Mouse (Mus musculus): ENCODE results near the gene Gm49387. TPM values are rescaled to one million over a fixed set of nuclear protein-coding genes. Genes with fewer than 3 reads are reported as not detected.

Gene Gm49387
- total RNA-seq (2021), result not detected
- long read RNA-seq, experiment 1, result 0 reads
- long read RNA-seq, experiment 2, partial matches to known transcripts, result 0 of 1 reads
- long read RNA-seq, experiment 2, other reads (novel, unspliced or antisense), result 1 of 1 reads

DNA sequence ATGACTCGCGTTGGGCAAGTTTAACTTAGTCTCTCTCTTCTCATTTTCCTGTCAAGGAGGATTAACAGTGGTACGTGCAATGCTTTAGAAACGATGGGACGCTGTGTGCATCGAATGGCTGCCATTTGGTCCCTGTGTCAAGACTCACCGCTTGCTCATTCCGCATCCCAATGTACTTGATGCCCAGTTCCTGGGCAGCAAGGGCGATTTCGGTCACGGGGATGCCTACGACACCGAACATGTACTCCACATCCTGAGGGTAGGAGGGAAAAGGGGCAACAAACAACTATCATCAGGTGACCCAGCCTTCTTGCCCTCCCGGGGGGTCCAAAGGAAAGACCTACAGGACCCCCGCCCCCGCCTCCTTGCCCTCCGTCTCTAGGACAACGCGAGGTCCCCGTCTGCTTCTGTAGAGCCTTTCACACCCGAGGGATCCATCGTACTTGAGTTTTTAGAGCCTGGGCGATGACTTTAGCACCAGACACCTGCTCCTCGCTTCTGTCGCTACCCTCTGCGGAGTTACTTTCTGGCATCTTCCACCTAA, at the start of gene Gm49387:
Gm49387 (minus strand) TSS at position 533 of the 544 bp plus-strand sequence.
- DNase-seq (ENCODE audit: low spot score in 2 of 2), result peak in 1 of 2 experiments; percentile 45

DNA sequence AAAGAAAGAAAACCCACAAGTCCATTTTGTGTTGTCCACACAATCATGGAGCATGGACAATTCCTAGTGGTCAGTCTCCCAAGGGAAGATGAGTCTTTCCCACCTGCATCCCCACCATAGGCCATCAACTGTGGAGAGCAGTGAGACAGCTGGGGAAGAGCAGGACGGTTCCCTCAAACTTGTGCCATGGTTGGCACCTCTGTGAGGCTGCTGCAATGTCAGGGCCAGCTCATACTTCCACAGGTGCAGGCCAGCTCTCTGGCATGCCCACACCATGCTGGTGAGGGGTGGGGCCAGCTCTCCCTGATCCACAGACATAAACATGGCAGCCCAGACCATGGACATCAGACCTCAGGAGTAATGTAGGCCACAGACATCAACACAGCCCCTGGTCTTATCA, 45.6 kb upstream of the Gm49387 start:
- no peak for DNase-seq (ENCODE audit: low spot score in 2 of 2)

DNA sequence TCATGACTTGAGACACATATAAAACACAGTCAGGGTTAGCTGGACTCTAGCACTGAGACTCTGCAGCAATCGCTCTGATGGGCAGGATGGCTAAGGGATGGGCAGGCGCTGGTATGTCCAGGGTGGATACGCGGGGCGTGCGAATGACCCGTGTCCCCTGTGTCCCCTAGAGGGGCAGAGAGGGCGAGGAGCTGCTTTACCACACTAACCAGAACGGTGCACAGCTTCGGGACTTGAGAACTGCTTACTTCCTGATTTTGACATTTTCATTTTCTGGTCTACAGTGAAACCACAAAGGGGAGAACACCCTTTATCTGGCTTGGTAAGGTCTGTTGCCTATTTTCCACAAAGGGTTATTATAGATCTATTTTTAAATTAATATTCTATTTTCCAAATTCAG, 45.0 kb upstream of the Gm49387 start:
- DNase-seq (ENCODE audit: low spot score in 2 of 2), result no peak

DNA sequence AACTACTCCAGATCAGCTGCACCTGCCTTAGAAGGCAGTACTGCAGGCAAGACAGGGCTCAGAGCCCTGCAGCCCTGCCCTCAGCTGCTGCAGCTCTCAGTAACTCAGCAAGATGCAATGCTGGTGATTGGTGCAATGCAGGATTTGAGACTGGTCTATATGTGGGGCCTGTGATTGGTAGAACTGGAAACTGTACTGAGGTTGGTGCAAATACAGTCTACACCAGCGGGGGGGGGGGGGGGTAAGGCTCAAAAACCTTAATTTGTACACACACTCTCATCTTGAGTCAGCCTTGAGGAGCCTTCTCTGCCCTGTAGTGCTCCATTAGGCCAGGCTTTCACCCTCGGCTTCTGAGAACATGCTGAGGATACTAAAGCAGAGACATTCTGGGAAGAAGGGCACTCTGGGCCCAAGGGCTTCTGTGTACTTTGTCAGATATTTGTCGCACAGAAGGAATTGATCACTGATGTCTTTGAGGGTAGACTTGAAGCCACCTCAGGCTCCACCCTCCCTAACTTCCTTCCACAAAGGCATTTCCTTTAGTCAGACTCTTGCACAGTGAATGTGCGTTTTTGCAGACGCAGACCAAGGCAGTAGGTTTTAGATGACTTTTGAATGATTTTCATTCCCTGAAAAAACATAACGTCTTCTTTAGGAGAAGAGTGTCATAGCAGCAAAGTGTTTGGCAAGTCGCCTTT, 43.8 kb upstream of the Gm49387 start:
- DNase-seq (ENCODE audit: low spot score in 2 of 2), result no peak

DNA sequence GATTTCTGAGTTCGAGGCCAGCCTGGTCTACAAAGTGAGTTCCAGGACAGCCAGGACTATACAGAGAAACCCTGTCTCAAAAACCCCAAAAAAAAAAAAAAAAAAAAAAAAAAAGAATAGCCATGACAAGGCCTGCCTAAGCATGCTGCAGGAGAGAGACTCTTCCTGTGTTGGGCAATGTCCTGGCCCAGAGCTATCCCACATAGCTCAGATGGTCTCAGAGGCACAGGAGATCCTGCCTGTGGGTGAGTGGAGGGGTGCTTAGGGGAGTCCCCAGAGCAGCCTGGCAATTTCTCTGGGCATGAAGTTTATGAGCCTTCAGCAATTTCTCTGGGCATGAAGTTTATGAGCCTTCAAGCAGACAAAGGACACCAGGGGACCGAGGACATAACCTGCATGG, 42.9 kb upstream of the Gm49387 start:
- DNase-seq (ENCODE audit: low spot score in 2 of 2), result no peak

DNA sequence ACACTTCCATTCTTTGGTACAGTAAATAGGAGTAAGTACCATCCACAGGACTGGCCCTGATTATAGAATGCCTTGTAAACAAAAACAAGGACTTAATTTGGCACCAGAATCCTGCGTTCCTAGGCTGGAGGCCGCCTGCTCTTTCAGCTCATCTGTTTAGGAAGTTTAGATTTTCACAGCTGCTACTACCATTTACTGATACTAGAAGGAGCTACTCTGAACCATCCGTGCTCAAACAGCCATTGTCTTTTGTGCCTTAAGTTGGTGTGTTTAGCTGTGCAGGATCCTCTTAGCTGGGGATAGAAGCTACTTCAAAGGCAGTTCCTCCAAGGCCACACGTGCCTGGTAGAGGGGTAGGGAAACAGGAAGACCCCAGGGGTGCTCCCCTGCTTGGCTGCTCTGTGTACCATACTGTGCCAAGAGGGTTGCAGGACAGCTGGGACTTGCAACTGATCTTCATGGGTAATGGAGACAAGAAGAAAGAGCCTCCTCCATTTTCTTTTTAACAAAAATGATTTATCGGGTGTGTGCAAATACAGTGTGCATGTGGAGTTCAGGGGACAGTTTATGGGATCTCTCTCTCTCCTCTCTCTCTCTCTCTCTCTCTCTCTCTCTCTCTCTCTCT, 41.4 kb upstream of the Gm49387 start:
- DNase-seq (ENCODE audit: low spot score in 2 of 2), result no peak

DNA sequence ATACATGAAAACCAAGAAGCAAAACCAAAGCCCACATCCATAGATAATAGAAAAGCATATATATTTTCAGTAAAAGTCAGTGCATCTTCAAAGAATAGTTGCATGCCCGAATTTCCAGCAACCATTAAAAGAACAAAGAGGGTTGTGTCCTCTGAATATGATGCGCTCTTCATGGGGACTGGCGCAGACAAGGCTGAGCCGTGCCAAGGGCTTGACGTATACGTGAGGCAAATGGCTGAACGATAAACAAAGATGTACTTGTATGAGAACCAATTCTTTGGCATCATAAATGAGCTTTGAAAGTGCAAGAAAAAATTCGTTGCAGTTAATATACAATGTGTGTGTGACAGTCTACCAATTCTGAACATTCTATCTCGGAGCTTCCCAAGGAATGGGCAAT, 40.6 kb upstream of the Gm49387 start:
- DNase-seq (ENCODE audit: low spot score in 2 of 2), result no peak

DNA sequence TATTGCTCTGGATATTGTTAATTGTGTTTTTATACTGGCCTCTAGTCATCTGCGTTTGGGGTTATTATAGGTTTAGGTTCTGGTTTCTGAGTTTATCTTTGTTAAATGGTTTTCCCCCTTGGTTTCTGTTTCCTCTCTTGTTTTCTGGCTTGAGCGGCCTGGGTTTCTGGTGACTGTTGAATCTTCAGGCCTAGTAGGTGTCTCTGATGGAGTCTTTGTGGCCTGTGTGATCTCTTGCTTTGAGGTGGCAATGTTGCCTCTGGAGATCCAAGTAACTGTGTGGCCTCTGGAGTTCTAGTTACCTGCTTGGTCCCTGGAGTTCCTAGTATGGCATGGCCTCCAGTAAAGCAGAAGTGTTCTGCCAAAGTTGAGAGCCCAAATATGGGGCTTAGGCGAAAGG, 40.0 kb upstream of the Gm49387 start:
- no peak for DNase-seq (ENCODE audit: low spot score in 2 of 2)

DNA sequence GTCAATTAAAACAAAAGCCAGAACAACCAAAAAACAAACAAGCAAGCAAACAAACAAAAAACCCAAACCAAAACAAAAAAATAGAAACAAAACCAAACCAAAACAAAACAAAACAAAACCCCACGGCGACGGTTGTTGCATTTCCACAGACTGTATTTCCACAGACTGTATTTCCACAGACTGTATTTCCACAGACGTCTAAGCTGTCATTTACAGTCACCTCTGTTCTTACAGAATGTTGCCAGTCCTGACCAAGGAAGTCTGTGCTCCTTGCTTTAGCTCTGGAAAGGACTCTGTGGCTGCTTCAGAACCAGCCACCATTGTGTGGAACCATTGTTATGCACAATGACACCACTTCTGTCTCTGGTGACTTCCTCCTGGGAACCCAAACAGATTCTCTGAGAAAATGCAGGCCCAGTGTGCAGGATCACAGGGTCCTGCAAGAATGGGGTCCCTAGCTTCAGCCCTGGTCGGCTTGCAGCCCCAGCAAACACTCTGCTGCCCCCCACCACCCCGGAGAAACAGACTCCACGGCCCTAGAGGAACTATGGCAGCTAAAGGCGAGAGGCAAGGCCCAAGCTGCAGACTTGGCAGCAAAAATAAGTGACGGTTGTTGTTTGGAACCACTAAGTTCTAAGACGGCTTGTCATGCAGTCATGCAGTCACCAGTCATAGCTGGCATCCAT, 31.1 kb upstream of the Gm49387 start:
- no peak for DNase-seq (ENCODE audit: low spot score in 2 of 2)

DNA sequence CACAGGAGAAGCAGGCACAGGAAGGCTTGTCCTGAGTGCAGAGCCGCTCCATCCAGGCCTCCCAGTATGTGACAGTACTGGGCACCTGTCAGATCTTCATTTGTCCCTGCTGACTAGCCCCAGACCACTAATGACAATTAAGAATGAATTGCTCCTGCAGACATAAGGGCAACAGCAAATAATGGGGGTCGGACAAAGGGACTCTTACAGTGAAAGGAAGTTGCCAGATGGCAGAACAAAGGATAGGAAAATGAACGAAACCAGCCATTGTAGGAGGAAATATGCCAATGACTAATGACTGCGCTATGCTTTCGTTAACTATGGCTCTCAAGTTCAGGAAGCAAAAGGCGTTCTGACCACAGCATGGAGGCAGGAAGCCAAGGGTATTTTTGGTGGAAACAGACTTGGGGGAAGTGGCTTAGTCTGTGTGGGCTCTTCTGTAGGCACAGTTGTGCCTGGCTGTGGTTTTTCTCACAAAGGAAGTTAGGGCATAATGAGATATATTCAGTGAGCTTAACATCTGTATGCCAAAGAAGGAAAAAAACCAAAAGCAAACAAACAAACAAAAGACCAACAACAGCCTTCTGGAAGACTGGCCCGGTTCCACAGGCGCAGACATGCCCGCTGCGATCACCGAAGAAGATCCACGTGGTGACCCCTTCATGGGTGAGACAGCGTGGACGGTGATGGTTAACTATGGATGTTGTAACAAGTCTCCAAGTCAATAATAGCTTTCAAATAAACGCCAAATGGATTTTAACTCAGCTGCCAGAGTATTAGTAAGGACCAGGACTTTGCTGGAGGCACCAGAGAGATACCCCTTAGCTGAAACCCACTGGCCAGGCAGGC, 29.2 kb upstream of the Gm49387 start:
- no peak for DNase-seq (ENCODE audit: low spot score in 2 of 2)

DNA sequence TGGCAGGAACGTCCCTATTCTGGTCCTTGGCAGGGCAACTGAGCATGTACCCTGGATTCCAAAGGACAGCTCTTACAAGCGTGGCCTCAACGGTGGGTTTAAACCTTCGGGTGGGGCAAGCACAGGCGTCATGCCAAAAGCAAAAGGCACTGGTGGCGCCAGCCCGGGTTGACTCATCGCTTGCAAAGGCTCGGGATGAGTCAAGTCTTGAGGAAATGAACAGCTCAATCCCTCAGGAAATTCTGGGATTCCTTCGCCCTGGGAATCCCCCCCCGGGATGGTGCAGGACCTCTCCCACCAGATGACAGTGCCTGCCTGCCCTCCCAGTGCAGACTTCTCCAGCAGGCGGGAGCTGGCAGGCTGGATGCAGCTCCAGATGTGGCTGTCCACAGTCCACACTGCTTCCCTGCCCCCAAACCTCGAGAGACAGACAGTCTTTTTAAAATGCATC, 28.5 kb upstream of the Gm49387 start:
- peak; percentile 65 to 78 for DNase-seq (ENCODE audit: low spot score in 2 of 2)

DNA sequence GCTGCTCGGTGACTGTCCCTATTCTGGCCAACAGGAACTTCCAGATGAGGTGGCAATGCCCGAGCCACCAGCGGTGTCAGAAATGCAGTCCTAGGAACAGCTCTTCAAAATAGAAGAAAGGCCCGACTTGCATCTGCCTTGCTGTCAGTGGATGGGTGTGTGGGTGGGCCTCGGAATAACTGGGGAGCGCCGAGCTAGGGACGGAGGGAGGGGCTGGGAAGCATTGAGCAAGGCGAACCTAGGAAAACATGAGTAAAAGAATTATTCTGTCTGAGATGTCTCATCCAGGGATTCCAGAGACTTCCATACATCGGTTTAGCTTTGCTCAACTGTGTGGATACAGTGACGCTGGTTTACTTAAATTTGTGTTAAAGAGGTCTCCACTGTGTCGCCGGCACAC, 27.6 kb upstream of the Gm49387 start:
- no peak for DNase-seq (ENCODE audit: low spot score in 2 of 2)

DNA sequence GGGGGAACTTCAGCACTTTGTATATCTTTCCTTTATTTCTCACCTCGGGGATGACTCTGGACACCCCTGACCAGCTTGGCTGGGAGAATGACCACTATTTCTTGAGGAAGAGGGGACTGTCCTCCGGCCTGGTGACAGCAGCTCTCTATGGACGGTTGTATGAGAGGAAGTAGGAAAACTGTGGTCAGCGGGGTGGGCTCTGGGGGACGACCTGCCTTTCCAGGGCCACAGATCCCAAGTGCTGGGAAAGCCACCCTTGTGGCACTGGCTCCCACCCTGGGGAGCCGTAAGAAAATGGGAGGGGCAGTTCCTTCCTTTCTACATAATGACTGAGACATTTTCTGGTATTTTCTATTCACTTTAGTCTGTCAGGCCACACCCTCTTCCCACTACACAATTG, 27.1 kb upstream of the Gm49387 start:
- DNase-seq (ENCODE audit: low spot score in 2 of 2), result no peak

DNA sequence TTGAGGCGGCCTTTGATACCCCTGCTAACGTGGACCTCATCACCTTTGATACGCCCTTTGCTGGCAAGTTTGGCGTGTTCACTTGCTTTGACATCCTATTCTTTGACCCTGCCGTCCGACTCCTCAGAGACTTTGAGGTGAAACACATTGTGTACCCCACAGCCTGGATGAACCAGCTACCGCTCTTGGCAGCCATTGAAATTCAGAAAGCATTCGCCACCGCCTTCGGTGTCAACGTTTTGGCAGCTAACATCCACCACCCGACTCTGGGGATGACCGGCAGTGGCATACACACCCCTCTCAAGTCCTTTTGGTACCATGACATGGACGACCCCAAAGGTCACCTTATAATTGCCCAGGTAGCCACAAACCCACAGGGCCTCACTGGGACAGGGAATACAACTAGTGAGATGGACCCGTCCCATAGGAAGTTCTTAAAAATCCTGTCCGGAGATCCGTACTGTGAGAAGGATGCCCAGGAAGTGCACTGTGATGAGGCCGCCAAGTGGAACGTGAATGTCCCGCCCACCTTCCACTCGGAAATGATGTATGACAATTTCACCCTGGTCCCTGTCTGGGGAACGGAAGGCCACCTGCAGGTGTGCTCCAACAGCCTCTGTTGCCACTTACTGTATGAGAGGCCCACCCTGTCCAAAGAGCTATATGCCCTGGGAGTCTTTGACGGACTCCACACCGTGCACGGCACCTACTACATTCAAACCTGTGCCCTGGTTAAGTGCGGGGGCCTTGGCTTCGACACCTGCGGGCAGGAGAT, 26.4 kb upstream of the Gm49387 start:
- DNase-seq (ENCODE audit: low spot score in 2 of 2), result no peak

DNA sequence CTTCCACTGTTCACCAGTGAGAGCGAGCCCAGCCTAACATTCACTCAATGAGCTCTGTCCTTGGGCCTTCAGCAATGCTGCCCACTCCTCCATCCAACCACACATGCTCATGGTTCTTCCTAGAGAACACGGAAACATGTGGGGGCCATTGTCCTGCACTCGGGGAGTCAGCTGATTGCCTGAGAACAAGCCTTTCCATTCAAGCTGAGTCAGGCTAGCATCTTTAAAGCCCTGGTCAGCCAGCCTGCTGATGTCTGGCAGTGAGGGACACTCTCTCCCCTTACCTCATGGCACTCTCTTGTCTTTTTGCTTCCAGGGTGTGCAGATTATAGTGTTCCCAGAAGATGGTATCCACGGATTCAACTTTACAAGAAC, 24.9 kb upstream of the Gm49387 start:
- no peak for DNase-seq (ENCODE audit: low spot score in 2 of 2)

DNA sequence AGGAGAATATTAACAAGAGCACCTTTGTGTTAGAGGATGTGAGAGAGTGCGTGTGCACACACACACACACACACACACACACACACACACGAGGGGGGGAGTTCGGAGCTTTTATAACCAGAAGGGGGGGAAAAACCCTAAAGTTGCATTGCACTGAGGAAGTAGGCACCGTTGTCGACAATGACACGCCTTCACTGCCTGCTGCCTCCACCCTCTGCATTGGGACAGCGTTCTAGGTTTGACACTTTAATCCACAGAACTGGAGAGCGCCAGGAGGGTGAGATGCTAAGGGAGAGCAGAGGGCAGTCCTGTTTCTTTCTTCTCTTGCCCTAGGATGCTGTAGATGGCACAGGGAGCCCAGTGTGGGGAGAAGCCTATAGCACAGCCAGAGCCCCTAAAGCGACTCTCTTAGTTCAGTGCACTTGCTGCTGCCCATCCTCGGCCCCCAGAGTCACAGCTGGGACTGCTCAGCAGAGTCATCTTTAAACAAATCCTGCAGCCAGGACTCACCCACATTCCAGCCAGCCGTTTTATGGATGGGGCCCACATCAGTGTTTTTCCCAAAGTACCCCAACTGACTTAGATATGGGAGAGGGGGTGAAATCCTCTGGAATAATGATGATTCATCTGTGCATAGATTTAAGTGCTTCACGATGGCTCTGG, 24.4 kb upstream of the Gm49387 start:
- DNase-seq (ENCODE audit: low spot score in 2 of 2), result no peak

DNA sequence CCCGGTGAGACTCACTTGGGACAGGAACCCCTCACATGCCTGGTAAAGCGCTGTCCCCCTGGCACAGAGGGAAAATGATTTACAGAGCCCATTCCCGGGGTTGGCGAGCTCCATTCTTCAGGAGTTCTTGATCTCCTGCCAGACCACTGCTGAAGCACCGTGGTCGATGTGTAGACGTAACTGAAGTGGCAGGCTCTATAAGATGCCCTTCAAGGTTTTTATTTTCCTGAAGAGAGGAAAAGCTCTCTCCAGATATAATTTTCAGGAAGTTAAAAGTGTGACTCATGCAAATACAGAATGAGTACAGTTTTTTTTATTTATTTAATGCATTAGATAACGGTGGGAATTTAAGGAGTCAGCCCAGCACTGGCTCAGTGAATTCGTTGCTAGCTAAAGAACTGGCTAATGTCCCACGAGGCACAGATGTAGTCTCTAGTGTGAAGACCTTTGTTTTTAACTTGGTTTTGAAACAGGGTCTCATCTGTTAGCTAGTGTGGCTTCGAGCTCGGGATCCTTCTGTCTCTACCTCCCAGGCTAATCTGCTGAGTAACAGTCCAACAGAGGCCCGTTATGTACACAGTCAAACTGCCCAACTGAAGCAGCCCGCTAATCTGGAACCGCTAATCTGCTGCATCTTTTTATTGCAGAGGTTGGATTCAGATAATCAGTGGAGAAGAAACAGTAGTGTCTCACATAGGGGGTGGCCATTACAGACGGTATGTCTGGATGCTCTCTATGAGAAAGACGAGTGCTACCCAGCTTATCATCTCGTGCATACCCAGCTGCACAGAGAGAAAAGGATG, 23.6 kb upstream of the Gm49387 start:
- DNase-seq (ENCODE audit: low spot score in 2 of 2), result no peak

DNA sequence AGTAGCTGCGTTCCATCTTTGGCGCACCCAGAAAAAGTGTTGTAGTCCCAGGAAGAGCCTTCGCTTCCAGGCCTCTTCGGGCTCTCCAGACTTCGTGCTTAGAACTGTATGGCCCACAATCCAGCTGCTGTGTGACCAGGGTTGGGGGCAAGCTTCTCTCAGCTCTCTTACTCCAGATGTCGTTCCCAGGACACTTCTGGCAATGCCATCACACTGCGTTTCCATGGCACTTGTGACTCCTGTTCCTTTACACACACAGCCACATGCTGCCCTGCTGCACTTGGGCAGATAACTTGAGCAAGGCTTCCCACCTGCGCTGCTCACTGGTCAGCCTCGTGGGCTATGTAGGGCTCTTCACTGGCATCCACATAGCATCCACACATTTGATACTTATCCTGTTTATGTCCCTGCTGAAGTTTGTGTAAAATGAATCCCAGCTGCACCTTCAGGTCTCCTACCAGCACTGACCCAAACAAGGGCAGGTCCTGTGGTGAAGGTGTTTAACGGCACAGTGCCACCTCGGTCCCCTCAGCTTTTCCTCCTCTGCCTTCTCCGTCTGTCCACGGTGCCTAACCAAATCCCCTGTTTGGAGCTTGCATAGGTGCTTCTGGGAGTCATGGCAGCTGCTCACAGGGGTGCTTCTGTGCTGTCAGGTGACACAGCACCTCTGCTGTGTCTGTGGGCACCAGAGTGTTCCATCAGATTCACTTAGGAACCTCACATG, 22.9 kb upstream of the Gm49387 start:
- no peak for DNase-seq (ENCODE audit: low spot score in 2 of 2)

All from adrenal gland, adult 18-20 months (tissue).